8 mouse cellular contexts compared by ENCODE assay signal in the genomic region with DNA sequence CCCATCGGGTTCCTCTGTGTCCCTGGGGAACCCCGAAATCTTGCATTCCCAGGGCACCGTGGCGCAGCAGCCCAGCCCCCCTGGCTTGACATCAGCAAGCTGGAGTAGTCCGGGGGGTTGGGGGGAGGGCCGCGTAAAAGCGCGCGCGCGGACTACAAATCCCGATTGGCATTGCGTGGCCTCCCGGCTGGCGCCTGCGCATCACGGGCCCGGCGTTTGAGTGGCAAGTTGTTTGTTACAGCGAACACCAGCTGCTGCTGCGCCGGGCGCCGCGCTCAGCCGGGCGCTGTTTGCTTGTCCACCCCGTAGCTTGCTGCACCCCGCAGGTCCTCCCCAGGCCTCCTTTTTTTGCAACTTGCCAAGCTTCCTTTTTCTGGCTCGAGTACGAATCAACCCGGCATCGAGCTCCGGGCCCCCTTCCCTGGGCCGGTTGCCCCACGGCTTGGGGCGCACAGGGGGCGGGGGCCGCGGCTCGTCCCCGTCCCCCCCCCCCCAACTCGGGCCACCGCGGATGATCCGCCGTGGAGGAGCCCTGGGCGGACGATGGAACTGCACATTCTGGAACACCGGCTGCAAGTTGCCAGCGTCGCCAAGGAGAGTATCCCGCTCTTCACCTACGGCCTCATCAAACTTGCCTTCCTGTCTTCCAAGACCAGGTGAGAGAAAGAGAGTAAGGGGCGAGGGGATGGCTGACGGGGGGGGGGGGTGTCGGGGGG. TPM values are rescaled to one million over a fixed set of nuclear protein-coding genes. Genes with fewer than 3 reads are reported as not detected.
DNase-seq lines count a peak whose midpoint lies in the region; ATAC-seq and TF ChIP-seq lines count a peak whose summit lies in the region.

A gene (plus strand): TSS at position 216 of the 716 bp plus-strand sequence.

- no peak for TF ChIP-seq POLR2A in bone marrow macrophage, adult 2 months (IDR thresholded peaks at IDR 0.05; ENCODE audit: borderline replicate concordance, low read depth, low read length)
- TF ChIP-seq POLR2A in embryonic fibroblast, embryonic 13.5 days (IDR thresholded peaks at IDR 0.05; ENCODE audit: low read depth, low read length), result peak; percentile 66

- TF ChIP-seq CTCF in bone marrow macrophage, adult 2 months (IDR thresholded peaks at IDR 0.05; ENCODE audit: low read depth, low read length), result no peak
- TF ChIP-seq CTCF in embryonic fibroblast, embryonic 13.5 days (IDR thresholded peaks at IDR 0.05; ENCODE audit: borderline replicate concordance, insufficient read depth, low read length), result no peak

- peak within 1 kb of the TSS; percentile 94 for H3K4me2 ChIP-seq in heart, embryonic 12.5 days
- H3K4me2 ChIP-seq in kidney, embryonic 16.5 days (replicated peaks; ENCODE audit: low read depth, low read length), result peak within 1 kb of the TSS; percentile 96

- H3K36me3 ChIP-seq in heart, embryonic 12.5 days, result no peaks in the 10 kb centered on the region
- H3K36me3 ChIP-seq in kidney, embryonic 16.5 days (ENCODE audit: insufficient read depth, low read length), result no peaks in the 10 kb centered on the region

- ATAC-seq in heart, embryonic 12.5 days (ENCODE audit: insufficient number of reproducible peaks, low FRiP score), result peak; percentile 90
- peak; percentile 89 for ATAC-seq in kidney, embryonic 16.5 days (ENCODE audit: low FRiP score, low TSS enrichment)

- H3K9ac ChIP-seq in heart, embryonic 12.5 days, result peak within 1 kb of the TSS; percentile 89
- H3K9ac ChIP-seq in kidney, embryonic 16.5 days (replicated peaks; ENCODE audit: low read length), result peak within 1 kb of the TSS; percentile 87

- peak; percentile 87 for DNase-seq in B cell, adult 2 months
- peak; percentile 86 for DNase-seq in liver
- DNase-seq in monocyte, adult 2 months (ENCODE audit: low read depth in 1 of 2, low spot score in 2 of 2), result peak; percentile 33 to 57
- DNase-seq in spleen, postnatal 14 days (ENCODE audit: low spot score in 2 of 2), result peak; percentile 65 to 73

- H3K27me3 ChIP-seq in heart, embryonic 12.5 days (replicated peaks), result no peaks in the 10 kb centered on the region
- no peaks in the 10 kb centered on the region for H3K27me3 ChIP-seq in kidney, embryonic 16.5 days (ENCODE audit: insufficient read depth, low read length)

- under 1% methylated on average over 57 of the region's 58 CpGs for WGBS in heart, embryonic 12.5 days
- WGBS in kidney, embryonic 16.5 days, result under 1% methylated on average over 53 of the region's 58 CpGs

- peak within 1 kb of the TSS; percentile 75 for H3K4me3 ChIP-seq in bone marrow macrophage, adult 2 months (ENCODE audit: insufficient read depth, low read length)
- H3K4me3 ChIP-seq in embryonic fibroblast, embryonic 13.5 days (ENCODE audit: insufficient read depth, low read length), result peak within 1 kb of the TSS; percentile 63
- peak within 1 kb of the TSS; percentile 87 for H3K4me3 ChIP-seq in heart, embryonic 12.5 days
- H3K4me3 ChIP-seq in kidney, embryonic 16.5 days (ENCODE audit: low read length), result peak within 1 kb of the TSS; percentile 85

- peaks cover 7% of the 10 kb centered on the region; the same call in 1 of the 2 replicates for H3K9me3 ChIP-seq in heart, embryonic 12.5 days (replicated peaks)
- H3K9me3 ChIP-seq in kidney, embryonic 16.5 days (ENCODE audit: low read length), result no peaks in the 10 kb centered on the region

- H3K27ac ChIP-seq in bone marrow macrophage, adult 2 months (ENCODE audit: insufficient read depth, low read depth, low read length), result peak within 1 kb of the TSS; percentile 58
- no peak within 1 kb of the TSS for H3K27ac ChIP-seq in embryonic fibroblast, embryonic 13.5 days (ENCODE audit: insufficient read depth, low read length)
- H3K27ac ChIP-seq in heart, embryonic 12.5 days (ENCODE audit: poor library complexity, severe bottlenecking), result peak within 1 kb of the TSS; percentile 39; the same call in 1 of the 2 replicates
- H3K27ac ChIP-seq in kidney, embryonic 16.5 days (ENCODE audit: low read length), result peak within 1 kb of the TSS; percentile 86

- H3K4me1 ChIP-seq in bone marrow macrophage, adult 2 months (ENCODE audit: control insufficient read depth, insufficient read depth, low read length), result peaks cover 25% of the 10 kb centered on the region
- H3K4me1 ChIP-seq in embryonic fibroblast, embryonic 13.5 days (ENCODE audit: control insufficient read depth, insufficient read depth, low read length), result peaks cover 12% of the 10 kb centered on the region; the same call in 1 of the 2 replicates
- peaks cover 43% of the 10 kb centered on the region for H3K4me1 ChIP-seq in heart, embryonic 12.5 days (replicated peaks)
- H3K4me1 ChIP-seq in kidney, embryonic 16.5 days (ENCODE audit: insufficient read depth, low read length), result peaks cover 30% of the 10 kb centered on the region

RNA-seq across cellular contexts. Expression of the gene that starts here (rescaled TPM):
- 10.7 and 18.9 TPM in 2 replicates for polyA plus RNA-seq in bone marrow macrophage, adult 2 months (2012; ENCODE audit: insufficient read depth, insufficient read length, missing spikeins)
- polyA plus RNA-seq in embryonic fibroblast, embryonic 13.5 days (2011; ENCODE audit: insufficient read length, low read depth, missing spikeins), result 12.3 and 14.0 TPM in 2 replicates
- polyA plus RNA-seq in heart, embryonic 12.5 days (2016; fragmentation: Nextera tagmentation; extraction: Ambion mirVana), result 7.5 and 8.1 TPM in 2 replicates
- 14.0 and 15.2 TPM in 2 replicates for polyA plus RNA-seq in kidney, embryonic 16.5 days (2015; fragmentation: Nextera tagmentation; extraction: Ambion mirVana)
